Mouse (Mus musculus): ENCODE measurements at regions not wholly inside any gene's neighbourhood (a gene's known extent, or its start where the extent isn't known, plus 50 kb on each side); places are given as distances from the start of the nearest gene placed in this dataset.

GRCm38 (mm10) chr3:81666262-81666661 is 266.1 kb upstream of the Ctso start:
- no peaks in the 10 kb centered on the region for H3K4me1 ChIP-seq (ENCODE audit: control insufficient read depth, insufficient read depth, low read length)
- H3K27ac ChIP-seq (ENCODE audit: control insufficient read depth, insufficient read depth, low read depth, low read length, poor library complexity): no peak overlapping the region
- TF ChIP-seq POLR2A (IDR thresholded peaks at IDR 0.05; ENCODE audit: borderline replicate concordance, control insufficient read depth, low read depth, low read length): no peak
- no peak for TF ChIP-seq CTCF (IDR thresholded peaks at IDR 0.05; ENCODE audit: control insufficient read depth, insufficient read depth, low read length)
- 82% methylated on average over 2 of the region's 2 CpGs for WGBS
- H3K4me3 ChIP-seq (replicated peaks; ENCODE audit: control insufficient read depth, low read depth, low read length): no peak overlapping the region

DNA sequence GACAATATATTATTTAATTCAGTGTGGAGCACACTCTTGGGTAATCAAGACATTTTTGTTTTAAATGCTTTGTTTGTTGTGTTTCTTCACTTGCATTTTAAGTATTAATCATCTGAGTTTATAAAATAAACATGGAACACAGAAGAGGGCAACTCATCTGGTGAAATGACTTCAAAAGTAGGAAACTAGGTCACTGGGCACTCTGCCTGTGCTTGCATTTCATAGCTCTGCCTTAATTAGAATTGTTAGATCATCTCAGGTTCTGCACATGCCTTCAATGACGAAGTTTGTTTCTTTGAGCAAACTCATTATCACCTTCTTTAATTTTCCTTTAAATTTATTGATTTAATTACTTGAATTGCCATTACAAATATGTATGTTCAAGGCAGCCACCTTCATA is 255.8 kb upstream of the Ctso start:
- Histone ChIP-seq H3K4me3 (replicated peaks; ENCODE audit: control insufficient read depth, low read depth, low read length) (no peak overlapping the region), H3K27ac (ENCODE audit: control insufficient read depth, insufficient read depth, low read depth, low read length, poor library complexity) (no peak overlapping the region), H3K4me1 (ENCODE audit: control insufficient read depth, insufficient read depth, low read length) (no peaks in the 10 kb centered on the region)
- 63% methylated on average over 1 of the region's 1 CpGs for WGBS
- no peak for TF ChIP-seq POLR2A (IDR thresholded peaks at IDR 0.05; ENCODE audit: borderline replicate concordance, control insufficient read depth, low read depth, low read length)
- TF ChIP-seq CTCF (IDR thresholded peaks at IDR 0.05; ENCODE audit: control insufficient read depth, insufficient read depth, low read length): no peak

DNA sequence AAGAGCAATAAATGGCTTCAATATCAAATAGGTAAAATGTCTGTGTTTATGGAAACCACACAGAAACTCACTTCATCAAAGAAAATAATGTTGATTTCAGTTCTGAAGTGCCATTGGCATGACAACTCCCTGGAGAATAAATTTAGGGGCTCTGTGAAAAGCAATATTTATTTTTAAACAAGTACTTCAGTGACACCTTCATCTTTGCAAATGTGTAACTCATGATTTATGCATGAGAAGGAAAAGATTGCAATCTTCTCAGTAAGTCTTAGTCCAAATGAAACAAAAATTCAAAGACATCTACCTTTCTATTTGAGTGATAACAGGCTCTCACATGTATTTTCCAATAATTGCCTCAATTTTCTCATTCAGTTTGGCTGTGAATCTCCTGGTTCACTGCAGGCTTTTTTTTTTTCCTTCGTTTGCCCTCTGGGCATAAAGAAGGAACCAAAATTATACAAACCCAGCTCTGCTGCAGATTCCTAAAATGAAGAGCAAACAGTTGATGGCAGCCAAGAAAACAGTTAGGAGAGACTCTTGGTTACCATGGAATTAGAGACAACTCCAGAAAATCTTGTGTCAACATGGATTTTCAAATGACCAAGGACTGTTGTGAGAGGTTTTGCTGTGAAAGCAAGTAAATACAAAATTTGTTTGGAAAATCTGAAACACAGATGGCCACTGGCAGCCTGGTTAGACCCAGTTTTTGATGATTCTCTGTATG is 230.3 kb upstream of the Ctso start:
- Histone ChIP-seq H3K4me3 (replicated peaks; ENCODE audit: control insufficient read depth, low read depth, low read length) (no peak overlapping the region), H3K27ac (ENCODE audit: control insufficient read depth, insufficient read depth, low read depth, low read length, poor library complexity) (no peak overlapping the region), H3K4me1 (ENCODE audit: control insufficient read depth, insufficient read depth, low read length) (no peaks in the 10 kb centered on the region)
- TF ChIP-seq CTCF (IDR thresholded peaks at IDR 0.05; ENCODE audit: control insufficient read depth, insufficient read depth, low read length) (no peak), POLR2A (IDR thresholded peaks at IDR 0.05; ENCODE audit: borderline replicate concordance, control insufficient read depth, low read depth, low read length) (no peak)
- 51% methylated on average over 1 of the region's 1 CpGs for WGBS

DNA sequence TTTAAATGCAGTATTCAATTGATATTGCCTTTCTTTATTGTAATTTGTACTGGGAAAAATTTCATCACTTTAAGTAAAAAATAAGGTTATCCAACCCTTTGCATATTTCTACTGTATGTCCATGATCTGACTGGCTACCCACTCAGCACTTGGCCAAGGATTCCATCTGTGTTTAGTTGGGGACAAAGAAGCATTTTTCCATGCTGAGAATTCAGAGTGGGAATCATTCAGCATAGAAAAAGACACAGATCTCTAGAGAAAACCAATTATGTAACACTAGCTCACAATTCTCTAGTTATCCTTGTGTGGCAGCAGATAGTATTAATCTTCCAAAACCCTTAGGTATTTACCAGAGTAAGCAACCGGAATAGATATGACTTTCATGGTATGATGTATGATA is 213.5 kb upstream of the Ctso start:
- Histone ChIP-seq H3K27ac (ENCODE audit: control insufficient read depth, insufficient read depth, low read depth, low read length, poor library complexity) (no peak overlapping the region), H3K4me3 (replicated peaks; ENCODE audit: control insufficient read depth, low read depth, low read length) (no peak overlapping the region), H3K4me1 (ENCODE audit: control insufficient read depth, insufficient read depth, low read length) (no peaks in the 10 kb centered on the region)
- 87% methylated on average over 1 of the region's 1 CpGs for WGBS
- TF ChIP-seq POLR2A (IDR thresholded peaks at IDR 0.05; ENCODE audit: borderline replicate concordance, control insufficient read depth, low read depth, low read length) (no peak), CTCF (IDR thresholded peaks at IDR 0.05; ENCODE audit: control insufficient read depth, insufficient read depth, low read length) (no peak)

- 85% methylated on average over 8 of the region's 8 CpGs for WGBS
- Histone ChIP-seq H3K27ac (ENCODE audit: control insufficient read depth, insufficient read depth, low read depth, low read length, poor library complexity) (no peak overlapping the region), H3K4me3 (replicated peaks; ENCODE audit: control insufficient read depth, low read depth, low read length) (no peak overlapping the region), H3K4me1 (ENCODE audit: control insufficient read depth, insufficient read depth, low read length) (no peaks in the 10 kb centered on the region)
- TF ChIP-seq CTCF (IDR thresholded peaks at IDR 0.05; ENCODE audit: control insufficient read depth, insufficient read depth, low read length) (no peak), POLR2A (IDR thresholded peaks at IDR 0.05; ENCODE audit: borderline replicate concordance, control insufficient read depth, low read depth, low read length) (no peak)
Measured at GRCm38 (mm10) chr3:81735463-81735862, 196.9 kb upstream of the Ctso start.

DNA sequence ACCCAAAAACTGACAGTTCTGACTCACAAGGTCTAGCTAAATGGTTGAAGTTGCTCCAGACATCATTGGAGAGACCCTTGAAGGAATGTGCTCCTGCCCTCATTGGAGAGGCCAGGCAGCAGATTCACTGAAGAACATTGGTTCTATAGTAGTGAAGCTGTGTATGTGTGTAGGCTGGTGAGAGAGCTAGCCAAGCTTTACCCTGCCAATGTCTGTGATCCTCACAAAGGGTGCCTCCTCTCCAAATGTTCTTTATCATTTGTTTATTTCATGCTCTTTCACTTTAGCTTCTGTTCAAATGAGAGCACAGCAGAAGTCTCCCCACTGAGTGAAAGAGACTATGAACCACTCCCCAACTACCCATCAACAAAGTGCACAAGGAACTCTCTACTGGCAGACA is 195.6 kb upstream of the Ctso start:
- H3K4me3 ChIP-seq (replicated peaks; ENCODE audit: control insufficient read depth, low read depth, low read length): no peak overlapping the region
- no peak for TF ChIP-seq CTCF (IDR thresholded peaks at IDR 0.05; ENCODE audit: control insufficient read depth, insufficient read depth, low read length)
- TF ChIP-seq POLR2A (IDR thresholded peaks at IDR 0.05; ENCODE audit: borderline replicate concordance, control insufficient read depth, low read depth, low read length): no peak

GRCm38 (mm10) chr3:81742124-81742523 is 190.3 kb upstream of the Ctso start:
- no peak overlapping the region for H3K4me3 ChIP-seq (replicated peaks; ENCODE audit: control insufficient read depth, low read depth, low read length)
- TF ChIP-seq CTCF (IDR thresholded peaks at IDR 0.05; ENCODE audit: control insufficient read depth, insufficient read depth, low read length): no peak
- TF ChIP-seq POLR2A (IDR thresholded peaks at IDR 0.05; ENCODE audit: borderline replicate concordance, control insufficient read depth, low read depth, low read length): no peak
- 53% methylated on average over 5 of the region's 5 CpGs for WGBS
- H3K4me1 ChIP-seq (ENCODE audit: control insufficient read depth, insufficient read depth, low read length): no peaks in the 10 kb centered on the region
- H3K27ac ChIP-seq (ENCODE audit: control insufficient read depth, insufficient read depth, low read depth, low read length, poor library complexity): no peak overlapping the region

More for the DNA sequence above, 195.6 kb upstream of the Ctso start:
- no peaks in the 10 kb centered on the region for H3K4me1 ChIP-seq (ENCODE audit: control insufficient read depth, insufficient read depth, low read length)
- H3K27ac ChIP-seq (ENCODE audit: control insufficient read depth, insufficient read depth, low read depth, low read length, poor library complexity): no peak overlapping the region

DNA sequence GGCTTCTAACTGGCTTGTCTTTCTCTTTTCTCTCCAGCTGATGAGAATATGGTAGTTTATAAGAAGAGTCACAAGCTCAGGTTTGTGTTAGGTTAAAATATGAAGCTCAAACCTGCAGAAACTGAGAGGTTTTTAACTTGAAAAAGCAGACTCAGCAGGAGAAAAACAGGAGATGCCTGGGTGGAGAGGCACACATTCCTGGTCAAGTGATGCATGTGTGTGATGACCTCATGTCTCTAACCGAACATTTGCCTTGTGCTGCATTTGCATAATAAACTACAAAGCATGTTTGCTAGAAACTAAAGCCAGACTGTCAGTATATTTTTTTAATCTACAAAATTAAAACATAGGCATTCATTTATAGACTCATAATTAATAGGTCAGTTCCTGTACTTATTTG is 182.2 kb upstream of the Ctso start:
- no peak for TF ChIP-seq POLR2A (IDR thresholded peaks at IDR 0.05; ENCODE audit: borderline replicate concordance, control insufficient read depth, low read depth, low read length)
- no peak for TF ChIP-seq CTCF (IDR thresholded peaks at IDR 0.05; ENCODE audit: control insufficient read depth, insufficient read depth, low read length)
- WGBS: 86% methylated on average over 1 of the region's 1 CpGs

DNA sequence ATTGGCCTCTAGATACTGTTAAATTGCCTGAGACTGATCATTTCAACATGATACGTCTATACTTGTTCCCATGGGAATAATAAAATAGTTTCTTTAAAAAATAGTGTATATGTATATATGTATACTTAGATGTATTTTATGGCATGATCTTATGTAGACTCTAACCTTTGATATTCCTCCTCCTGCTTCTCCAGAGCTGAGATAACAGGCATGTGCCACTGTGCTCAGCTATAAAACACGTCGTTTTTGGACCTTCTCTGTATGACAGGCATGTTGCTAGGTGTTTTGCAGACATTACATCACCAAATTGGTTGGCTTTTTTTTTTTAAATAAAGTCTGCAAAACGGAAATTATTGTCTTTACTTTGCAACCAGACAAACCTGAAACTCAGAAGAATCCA is 179.4 kb upstream of the Ctso start:
- no peaks in the 10 kb centered on the region for H3K4me1 ChIP-seq (ENCODE audit: control insufficient read depth, insufficient read depth, low read length)
- no peak overlapping the region for H3K4me3 ChIP-seq (replicated peaks; ENCODE audit: control insufficient read depth, low read depth, low read length)
- 71% methylated on average over 4 of the region's 4 CpGs for WGBS
- H3K27ac ChIP-seq (ENCODE audit: control insufficient read depth, insufficient read depth, low read depth, low read length, poor library complexity): no peak overlapping the region
- TF ChIP-seq POLR2A (IDR thresholded peaks at IDR 0.05; ENCODE audit: borderline replicate concordance, control insufficient read depth, low read depth, low read length): no peak
- TF ChIP-seq CTCF (IDR thresholded peaks at IDR 0.05; ENCODE audit: control insufficient read depth, insufficient read depth, low read length): no peak

More for the DNA sequence above, 182.2 kb upstream of the Ctso start:
- H3K4me1 ChIP-seq (ENCODE audit: control insufficient read depth, insufficient read depth, low read length): no peaks in the 10 kb centered on the region
- no peak overlapping the region for H3K27ac ChIP-seq (ENCODE audit: control insufficient read depth, insufficient read depth, low read depth, low read length, poor library complexity)
- no peak overlapping the region for H3K4me3 ChIP-seq (replicated peaks; ENCODE audit: control insufficient read depth, low read depth, low read length)

Measured in bone marrow, adult 2 months (tissue).